Mouse (Mus musculus): ENCODE results near the gene Ear14.

Ear14 gene

GRCm38 (mm10) chr14:51203115-51203514 is at the start of gene Ear14:
Gene Ear14 (plus strand): TSS chr14:51203391.
- WGBS: 72% methylated on average over 2 of the region's 2 CpGs

- 90% methylated on average over 5 of the region's 5 CpGs for WGBS
Observed at GRCm38 (mm10) chr14:51156056-51156735, 47.0 kb upstream of the Ear14 start.

GRCm38 (mm10) chr14:51156736-51157068 is 46.5 kb upstream of the Ear14 start:
- WGBS: 83% methylated on average over 4 of the region's 4 CpGs

GRCm38 (mm10) chr14:51157072-51157471 is 46.1 kb upstream of the Ear14 start:
- 100% methylated on average over 1 of the region's 1 CpGs for WGBS

- 80% methylated on average over 3 of the region's 3 CpGs for whole genome bisulfite sequencing
Observed at GRCm38 (mm10) chr14:51161976-51162375, 41.2 kb upstream of the Ear14 start, which contains the start of gene Rnase2b. Gene Rnase2b (plus strand): TSS chr14:51162260.

- WGBS: 73% methylated on average over 6 of the region's 6 CpGs
Observed at GRCm38 (mm10) chr14:51163323-51163722, 39.9 kb upstream of the Ear14 start.

- WGBS: 100% methylated on average over 1 of the region's 1 CpGs
Observed at GRCm38 (mm10) chr14:51165435-51165834, 37.8 kb upstream of the Ear14 start.

GRCm38 (mm10) chr14:51172095-51172865 is 30.9 kb upstream of the Ear14 start:
- WGBS: 41% methylated on average over 9 of the region's 9 CpGs

GRCm38 (mm10) chr14:51172947-51173346 is 30.2 kb upstream of the Ear14 start:
- WGBS: 33% methylated on average over 4 of the region's 4 CpGs

- 95% methylated on average over 4 of the region's 4 CpGs for WGBS
Observed at GRCm38 (mm10) chr14:51173843-51174242, 29.3 kb upstream of the Ear14 start.

- 77% methylated on average over 2 of the region's 2 CpGs for WGBS
Observed at GRCm38 (mm10) chr14:51181051-51181450, 22.1 kb upstream of the Ear14 start.

- 88% methylated on average over 4 of the region's 4 CpGs for WGBS
Observed at GRCm38 (mm10) chr14:51195681-51196080, 7.5 kb upstream of the Ear14 start.

GRCm38 (mm10) chr14:51199098-51200023 is 3.8 kb upstream of the Ear14 start, which contains the start of gene Ang2:
Gene Ang2 (minus strand): TSS chr14:51199148.
- WGBS: 76% methylated on average over 5 of the region's 5 CpGs

- 62% methylated on average over 2 of the region's 2 CpGs for WGBS
Observed at GRCm38 (mm10) chr14:51200054-51200453, 3.1 kb upstream of the Ear14 start.

GRCm38 (mm10) chr14:51200466-51200865 is 2.7 kb upstream of the Ear14 start:
- WGBS: 89% methylated on average over 2 of the region's 2 CpGs

- WGBS: 97% methylated on average over 3 of the region's 3 CpGs
Observed at GRCm38 (mm10) chr14:51220075-51220474, 16.9 kb downstream of the Ear14 start.

- 63% methylated on average over 4 of the region's 4 CpGs for WGBS
Observed at GRCm38 (mm10) chr14:51229657-51230056, 26.5 kb downstream of the Ear14 start.

- 81% methylated on average over 1 of the region's 1 CpGs for WGBS
Observed at GRCm38 (mm10) chr14:51237488-51237887, 34.3 kb downstream of the Ear14 start.

GRCm38 (mm10) chr14:51247736-51248135 is 44.5 kb downstream of the Ear14 start:
- 72% methylated on average over 1 of the region's 1 CpGs for WGBS

- WGBS: 74% methylated on average over 3 of the region's 3 CpGs
Observed at GRCm38 (mm10) chr14:51250348-51250747, 47.2 kb downstream of the Ear14 start.

- 90% methylated on average over 1 of the region's 1 CpGs for WGBS
Observed at GRCm38 (mm10) chr14:51253569-51253968, 50.4 kb downstream of the Ear14 start.
